Mouse (Mus musculus) hindbrain, postnatal 0 days (tissue): ENCODE measurements around the gene Zfp444. TPM values are rescaled to one million over a fixed set of nuclear protein-coding genes. Genes with fewer than 3 reads are reported as not detected.
"Not testable (repeated sequence)": the region's sequence is repeated elsewhere in the genome, so short reads cannot be mapped to it uniquely, and the experiment has no call there.

ENCODE experiments used
- ATAC-seq: fragments of 200-750 bp; cut with Nextera tagmentation; 2 replicates; pipeline ENCODE4 v1.8.0; 2017; ENCODE audit warnings: mild to moderate bottlenecking, moderate TSS enrichment, moderate library complexity
- DNase-seq: peaks from one replicate; pipeline ENCODE4 v3.0.0-alpha.2; 2015; ENCODE audit warnings: low spot score
- H3K27ac ChIP-seq: fragments of 300-500 bp; sonication (generic); 2 replicates; pipeline ENCODE4 v1.5.1; 2014; ENCODE audit warnings: mild to moderate bottlenecking
- H3K27me3 ChIP-seq: fragments of 300-500 bp; sonication (generic); 2 replicates; pipeline ENCODE4 v1.6.1; 2014; ENCODE audit warnings: low read length, mixed read lengths; ENCODE audit not compliant: insufficient read depth
- H3K36me3 ChIP-seq: fragments of 300-500 bp; sonication (generic); 2 replicates; pipeline ENCODE4 v1.6.1; 2014; ENCODE audit warnings: low read length, mixed read lengths; ENCODE audit not compliant: insufficient read depth
- H3K4me1 ChIP-seq: fragments of 300-500 bp; sonication (generic); 2 replicates; pipeline ENCODE4 v1.6.1; 2014; ENCODE audit warnings: antibody characterized with exemption, low read length, mixed read lengths; ENCODE audit not compliant: insufficient read depth
- H3K4me2 ChIP-seq: fragments of 300-500 bp; sonication (generic); 2 replicates; pipeline ENCODE4 v1.6.1; 2014; ENCODE audit warnings: low read depth, mild to moderate bottlenecking, low read length, moderate library complexity, mixed read lengths
- H3K4me3 ChIP-seq: fragments of 300-500 bp; sonication (generic); 2 replicates; pipeline ENCODE4 v1.5.1; 2014; ENCODE audit warnings: low read length
- H3K9ac ChIP-seq: fragments of 300-500 bp; sonication (generic); replicated peaks from 2 replicates; pipeline ENCODE4 v1.6.1; 2014; ENCODE audit warnings: mild to moderate bottlenecking, low read length, moderate library complexity, mixed read lengths
- H3K9me3 ChIP-seq: fragments of 300-500 bp; sonication (generic); 2 replicates; pipeline ENCODE4 v1.6.1; 2016; ENCODE audit warnings: low read length, mixed read lengths
- CTCF ChIP-seq: IDR thresholded peaks from 2 replicates; pipeline ENCODE4 v1.5.1; 2016; ENCODE audit warnings: antibody characterized with exemption, control low read depth, low read depth
- WGBS: fragments of 180-500 bp; shearing (Covaris S2); extraction: QIAGEN DNeasy Blood & Tissue Kit; methylation state at CpG from one replicate; pipeline ENCODE4 v1.1.7; 2014; 5-methylcytosine and 5-hydroxymethylcytosine counted together
- polyA plus RNA-seq: library from polyadenylated mRNA; unstranded; fragments of >200 nt; fragmentation: Nextera tagmentation; extraction: Ambion mirVana; gene quantifications from 2 replicates; pipeline ENCODE4 v1.2.1, GENCODE M21; 2015
- total RNA-seq: library from RNA; depleted of rRNA; stranded (reverse); fragments of >200 nt; gene quantifications from 2 replicates; pipeline ENCODE4 v1.2.3, GENCODE M21; 2014; rRNA removed

The Zfp444 gene
- total and polyA plus RNA-seq, 2 experiments from 2014 or later: 69.2 to 84.3 TPM

GRCm38 (mm10) chr7:6228491-6228890, 56.5 kb downstream of the Zfp444 start:
- H3K27me3 ChIP-seq, H3K4me2 ChIP-seq, ATAC-seq, H3K36me3 ChIP-seq, H3K4me1 ChIP-seq, H3K4me3 ChIP-seq, H3K9ac ChIP-seq, H3K27ac ChIP-seq, H3K9me3 ChIP-seq: not testable (repeated sequence)
- TF ChIP-seq CTCF: peak; percentile 30
- WGBS: 62% methylated on average over 8 of the region's 8 CpGs
- peak; percentile 11 for DNase-seq

DNA sequence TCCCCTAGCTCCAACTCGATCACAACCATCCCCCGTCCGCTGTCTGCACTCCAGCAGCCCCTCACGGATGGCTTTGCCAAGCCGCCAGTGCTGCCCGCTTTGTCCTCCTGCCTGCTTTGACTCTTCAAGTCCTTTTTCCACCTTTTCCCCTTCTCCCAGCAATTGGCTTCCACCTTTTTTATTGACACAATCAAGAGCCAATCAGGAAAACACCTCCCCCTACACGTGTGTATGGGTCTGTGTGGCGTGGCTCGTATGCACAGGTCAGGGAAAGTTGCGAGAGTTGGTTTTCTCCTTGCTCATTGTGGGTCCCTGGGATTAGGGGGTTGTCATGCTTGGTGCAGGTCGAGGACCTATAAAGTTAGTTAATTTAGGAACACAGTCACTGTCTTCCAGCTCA, 67.8 kb downstream of the Zfp444 start:
- DNase-seq (no peak), ATAC-seq (no peak)
- Histone ChIP-seq H3K27ac (no peak overlapping the region), H3K9me3 (no peaks in the 10 kb centered on the region), H3K4me3 (no peak overlapping the region), H3K4me2 (no peak overlapping the region), H3K36me3 (no peaks in the 10 kb centered on the region), H3K27me3 (no peaks in the 10 kb centered on the region), H3K9ac (no peak overlapping the region), H3K4me1 (no peaks in the 10 kb centered on the region)
- no peak for TF ChIP-seq CTCF
- WGBS: 55% methylated on average over 11 of the region's 11 CpGs

DNA sequence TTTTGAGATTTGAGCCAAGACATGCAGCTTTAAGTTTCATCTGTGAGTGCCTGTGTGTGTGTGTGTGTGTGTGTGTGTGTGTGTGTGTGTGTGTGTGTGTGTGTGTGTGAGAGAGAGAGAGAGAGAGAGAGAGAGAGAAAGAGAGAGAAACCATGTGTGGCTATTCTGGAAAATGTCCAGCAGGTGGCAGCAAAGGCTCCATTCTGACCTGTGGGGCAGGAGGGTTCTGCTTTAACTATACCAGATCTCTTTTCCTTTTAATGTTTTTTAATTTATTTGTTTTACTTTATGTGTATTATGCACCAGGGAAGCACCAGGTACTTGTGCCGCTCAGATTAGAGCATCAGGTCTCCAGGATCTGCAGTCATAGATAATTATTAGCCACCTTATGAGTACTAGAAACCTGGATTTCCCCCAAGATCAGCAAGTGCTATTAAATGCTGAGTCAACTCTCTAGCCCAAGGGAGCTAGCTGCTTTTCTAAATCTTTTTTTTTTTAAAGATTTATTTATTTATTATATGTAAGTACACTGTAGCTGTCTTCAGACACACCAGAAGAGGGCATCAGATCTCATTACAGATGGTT, 68.9 kb downstream of the Zfp444 start:
- H3K9ac ChIP-seq, H3K4me2 ChIP-seq, H3K4me3 ChIP-seq, H3K36me3 ChIP-seq, H3K4me1 ChIP-seq, H3K27me3 ChIP-seq, ATAC-seq, H3K27ac ChIP-seq, H3K9me3 ChIP-seq: not testable (repeated sequence)
- DNase-seq: peak; percentile 44
- WGBS: 14% methylated on average over 1 of the region's 1 CpGs
- TF ChIP-seq CTCF: peak; percentile 66

Other genes with a start within 250 kb of the Zfp444 start
- not detected in 2 replicates for gene Vmn1r65, start 161.2 kb upstream of the Zfp444 start, total RNA-seq
- gene Vmn1r65, start 161.2 kb upstream of the Zfp444 start, polyA plus RNA-seq: not detected in 2 replicates
- not detected in 2 replicates for gene Nlrp4c, start 127.1 kb upstream of the Zfp444 start, total RNA-seq
- not detected in 2 replicates for gene Nlrp4c, start 127.1 kb upstream of the Zfp444 start, polyA plus RNA-seq
- gene Zfp787, start 16.2 kb upstream of the Zfp444 start, total RNA-seq: 71.0 and 85.9 TPM in 2 replicates
- gene Zfp787, start 16.2 kb upstream of the Zfp444 start, polyA plus RNA-seq: 53.9 and 61.4 TPM in 2 replicates
- not detected in 2 replicates for gene Galp, start 24.9 kb downstream of the Zfp444 start, total RNA-seq
- gene Galp, start 24.9 kb downstream of the Zfp444 start, polyA plus RNA-seq: not detected in 2 replicates
- gene Zscan5b, start 50.1 kb downstream of the Zfp444 start, total RNA-seq: not detected in 2 replicates
- gene Zscan5b, start 50.1 kb downstream of the Zfp444 start, polyA plus RNA-seq: not detected in 2 replicates
- not detected in 2 replicates for gene Epp13, start 80.5 kb downstream of the Zfp444 start, total RNA-seq
- gene Epp13, start 80.5 kb downstream of the Zfp444 start, polyA plus RNA-seq: 0.59 and 0.62 TPM in 2 replicates
- 3.2 and 4.2 TPM in 2 replicates for gene Zfp667, start 114.4 kb downstream of the Zfp444 start, total RNA-seq
- 12.0 and 15.3 TPM in 2 replicates for gene Zfp667, start 114.4 kb downstream of the Zfp444 start, polyA plus RNA-seq
- gene Zfp583, start 159.1 kb downstream of the Zfp444 start, total RNA-seq: 5.8 and 9.5 TPM in 2 replicates
- 15.0 and 17.6 TPM in 2 replicates for gene Zfp583, start 159.1 kb downstream of the Zfp444 start, polyA plus RNA-seq
- 2.7 and 3.1 TPM in 2 replicates for gene Gm3854, start 171.5 kb downstream of the Zfp444 start, total RNA-seq
- gene Gm3854, start 171.5 kb downstream of the Zfp444 start, polyA plus RNA-seq: 4.6 and 5.0 TPM in 2 replicates
- 1.3 and 2.6 TPM in 2 replicates for gene Zfp78, start 191.1 kb downstream of the Zfp444 start, total RNA-seq
- gene Zfp78, start 191.1 kb downstream of the Zfp444 start, polyA plus RNA-seq: 1.8 and 2.8 TPM in 2 replicates
- gene Zfp28, start 211.1 kb downstream of the Zfp444 start, total RNA-seq: 6.2 and 11.2 TPM in 2 replicates
- 18.1 and 18.2 TPM in 2 replicates for gene Zfp28, start 211.1 kb downstream of the Zfp444 start, polyA plus RNA-seq
- gene Smim17, start 226.5 kb downstream of the Zfp444 start, total RNA-seq: 16.9 and 18.2 TPM in 2 replicates
- gene Smim17, start 226.5 kb downstream of the Zfp444 start, polyA plus RNA-seq: 6.2 and 7.7 TPM in 2 replicates
- gene Gm20715, start 238.1 kb downstream of the Zfp444 start, total RNA-seq: 0.26 TPM in 1 of 2 replicates, not detected in the other
- gene Gm20715, start 238.1 kb downstream of the Zfp444 start, polyA plus RNA-seq: 0.04 TPM in 1 of 2 replicates, not detected in the other